Comparison of ENCODE assay signal across 19 mouse cellular contexts in the genomic region with DNA sequence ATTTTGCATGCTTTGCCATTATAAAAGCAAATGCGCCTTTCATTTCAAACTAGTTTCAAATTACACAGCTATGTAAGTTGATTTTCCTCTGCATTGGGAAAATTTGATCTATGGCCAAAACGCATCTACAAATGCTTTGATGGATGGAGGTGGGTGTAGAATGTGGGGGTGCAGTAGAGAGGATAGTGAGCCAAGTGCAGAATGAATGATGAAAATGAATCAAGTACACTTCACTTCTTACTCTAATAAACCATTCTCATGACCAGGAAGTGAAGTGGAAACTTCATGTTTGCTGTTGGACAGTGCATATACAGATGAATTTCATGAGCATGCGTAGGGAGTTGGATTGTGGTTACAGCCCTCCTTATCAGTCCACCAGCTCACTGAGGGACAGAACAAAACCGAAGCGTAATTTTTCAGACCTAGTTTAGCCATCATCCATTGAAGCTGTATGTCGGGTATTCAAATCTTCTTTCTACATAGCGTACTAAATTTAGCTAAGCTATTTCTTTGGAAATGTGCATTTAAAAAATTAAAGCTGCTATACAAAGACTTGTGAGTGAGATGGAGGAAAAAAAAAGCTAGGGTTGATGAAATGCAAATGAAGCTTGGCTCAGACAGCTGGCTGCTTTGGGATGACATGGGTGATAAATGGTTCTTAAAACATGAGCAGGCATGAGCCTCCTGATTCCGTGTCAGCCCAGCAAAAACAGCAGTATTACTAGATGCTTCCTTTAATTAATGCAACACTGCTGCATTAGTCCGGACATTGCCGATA.
A peak's percentile ranks its signal among the peaks of the same experiment; 100 is the strongest.
DNase-seq lines count a peak whose midpoint lies in the region; ATAC-seq lines count a peak whose summit lies in the region.
"Had no signal": no experiment of that assay in that cellular context is flagged by ENCODE, and none has a peak within 500 bp of the region (broad histone marks: within the 10 kb centered on the region; RNA-seq: fewer than 3 reads in every experiment).

No protein-coding gene starts in this region.

- no peaks in the 10 kb centered on the region for H3K4me1 ChIP-seq in forebrain, embryonic 13.5 days
- no peaks in the 10 kb centered on the region for H3K4me1 ChIP-seq in forebrain, embryonic 12.5 days
- no peaks in the 10 kb centered on the region for H3K4me1 ChIP-seq in midbrain, embryonic 14.5 days (ENCODE audit: control insufficient read depth, insufficient read depth, low read length)
- H3K4me1 ChIP-seq in midbrain, embryonic 13.5 days (replicated peaks), result no peaks in the 10 kb centered on the region
- H3K4me1 ChIP-seq in forebrain, embryonic 16.5 days (replicated peaks; ENCODE audit: control insufficient read depth, insufficient read depth, low read length), result peaks cover 8% of the 10 kb centered on the region
- H3K4me1 ChIP-seq: limb, embryonic 10.5 days; liver, embryonic 12.5 days; megakaryocyte, embryonic 14.5 days had no signal

- ATAC-seq in forebrain, embryonic 13.5 days, result 0 out of 2 replicates have a peak, but pooled peaks have one; percentile 36
- ATAC-seq in forebrain, embryonic 12.5 days (ENCODE audit: low FRiP score), result no peak
- ATAC-seq in midbrain, embryonic 14.5 days (ENCODE audit: low FRiP score, low TSS enrichment), result no peak
- no peak for ATAC-seq in midbrain, embryonic 13.5 days
- ATAC-seq in forebrain, embryonic 16.5 days, result peak; percentile 59
- ATAC-seq in cerebellum, adult (ENCODE audit: insufficient number of reproducible peaks, low FRiP score, low TSS enrichment), result no peak
- ATAC-seq: liver, embryonic 12.5 days had no signal

- H3K9me3 ChIP-seq in forebrain, embryonic 13.5 days (replicated peaks), result no peaks in the 10 kb centered on the region
- H3K9me3 ChIP-seq in forebrain, embryonic 12.5 days, result no peaks in the 10 kb centered on the region
- H3K9me3 ChIP-seq in midbrain, embryonic 14.5 days (ENCODE audit: control insufficient read depth, low read length), result no peaks in the 10 kb centered on the region
- no peaks in the 10 kb centered on the region for H3K9me3 ChIP-seq in midbrain, embryonic 13.5 days
- H3K9me3 ChIP-seq in forebrain, embryonic 16.5 days (ENCODE audit: control insufficient read depth, low read length), result no peaks in the 10 kb centered on the region
- H3K9me3 ChIP-seq: limb, embryonic 10.5 days; liver, embryonic 12.5 days; megakaryocyte, embryonic 14.5 days had no signal

- H3K27ac ChIP-seq in forebrain, embryonic 13.5 days, result no peak overlapping the region
- H3K27ac ChIP-seq in forebrain, embryonic 12.5 days, result no peak overlapping the region
- 0 out of 2 replicates have a peak overlapping the region, but pooled peaks have one; percentile 20 for H3K27ac ChIP-seq in midbrain, embryonic 14.5 days (replicated peaks; ENCODE audit: low read depth, low read length)
- no peak overlapping the region for H3K27ac ChIP-seq in midbrain, embryonic 13.5 days
- H3K27ac ChIP-seq in forebrain, embryonic 16.5 days (ENCODE audit: low read length), result peak overlapping the region; percentile 67
- H3K27ac ChIP-seq: limb, embryonic 10.5 days; liver, embryonic 12.5 days; stomach, postnatal 0 days had no signal

- H3K27me3 ChIP-seq in forebrain, embryonic 13.5 days, result no peaks in the 10 kb centered on the region
- no peaks in the 10 kb centered on the region for H3K27me3 ChIP-seq in forebrain, embryonic 12.5 days
- no peaks in the 10 kb centered on the region for H3K27me3 ChIP-seq in midbrain, embryonic 14.5 days (ENCODE audit: control insufficient read depth, insufficient read depth, low read length)
- no peaks in the 10 kb centered on the region for H3K27me3 ChIP-seq in midbrain, embryonic 13.5 days
- H3K27me3 ChIP-seq in forebrain, embryonic 16.5 days (replicated peaks; ENCODE audit: control insufficient read depth, insufficient read depth, low read length), result no peaks in the 10 kb centered on the region
- H3K27me3 ChIP-seq: liver, embryonic 12.5 days; megakaryocyte, embryonic 14.5 days had no signal

- 80% methylated on average over 10 of the region's 10 CpGs for WGBS in forebrain, embryonic 13.5 days
- WGBS in forebrain, embryonic 12.5 days, result 88% methylated on average over 10 of the region's 10 CpGs
- 79% methylated on average over 10 of the region's 10 CpGs for WGBS in midbrain, embryonic 14.5 days
- 85% methylated on average over 10 of the region's 10 CpGs for WGBS in midbrain, embryonic 13.5 days
- 74% methylated on average over 10 of the region's 10 CpGs for WGBS in forebrain, embryonic 16.5 days

- H3K36me3 ChIP-seq in forebrain, embryonic 13.5 days (ENCODE audit: poor library complexity, severe bottlenecking), result no peaks in the 10 kb centered on the region
- H3K36me3 ChIP-seq in forebrain, embryonic 12.5 days (replicated peaks), result no peaks in the 10 kb centered on the region
- no peaks in the 10 kb centered on the region for H3K36me3 ChIP-seq in midbrain, embryonic 14.5 days (ENCODE audit: control insufficient read depth, insufficient read depth, low read length)
- no peaks in the 10 kb centered on the region for H3K36me3 ChIP-seq in midbrain, embryonic 13.5 days
- H3K36me3 ChIP-seq in forebrain, embryonic 16.5 days (ENCODE audit: control insufficient read depth, insufficient read depth), result no peaks in the 10 kb centered on the region
- H3K36me3 ChIP-seq: limb, embryonic 10.5 days; liver, embryonic 12.5 days had no signal

- no peak for DNase-seq in midbrain, embryonic 14.5 days
- DNase-seq in left cerebral cortex, adult 9 months (ENCODE audit: low spot score in 2 of 2), result peak; percentile 2 to 15
- DNase-seq in thymus, postnatal 36 days, result no peak
- DNase-seq: adrenal gland, postnatal 14 days; cerebellum, postnatal 14 days; gastrocnemius, postnatal 14 days; kidney, adult 11 months; kidney, postnatal 14 days; thymus, postnatal 4 days had no signal

- no peak overlapping the region for H3K4me3 ChIP-seq in forebrain, embryonic 13.5 days
- H3K4me3 ChIP-seq in forebrain, embryonic 12.5 days (replicated peaks), result no peak overlapping the region
- H3K4me3 ChIP-seq in midbrain, embryonic 14.5 days (replicated peaks; ENCODE audit: low read depth, low read length), result no peak overlapping the region
- no peak overlapping the region for H3K4me3 ChIP-seq in midbrain, embryonic 13.5 days (replicated peaks)
- H3K4me3 ChIP-seq in forebrain, embryonic 16.5 days (replicated peaks; ENCODE audit: low read length), result no peak overlapping the region
- H3K4me3 ChIP-seq: limb, embryonic 10.5 days; liver, embryonic 12.5 days; megakaryocyte, embryonic 14.5 days; myocyte had no signal

- H3K9ac ChIP-seq in forebrain, embryonic 13.5 days, result no peak overlapping the region
- H3K9ac ChIP-seq in forebrain, embryonic 12.5 days, result no peak overlapping the region
- H3K9ac ChIP-seq in midbrain, embryonic 14.5 days (replicated peaks; ENCODE audit: low read length), result no peak overlapping the region
- no peak overlapping the region for H3K9ac ChIP-seq in midbrain, embryonic 13.5 days (replicated peaks)
- H3K9ac ChIP-seq in forebrain, embryonic 16.5 days (replicated peaks; ENCODE audit: low read depth, low read length), result no peak overlapping the region
- H3K9ac ChIP-seq: liver, embryonic 12.5 days had no signal

- H3K4me2 ChIP-seq in forebrain, embryonic 13.5 days, result no peak overlapping the region
- no peak overlapping the region for H3K4me2 ChIP-seq in forebrain, embryonic 12.5 days
- H3K4me2 ChIP-seq in midbrain, embryonic 14.5 days (ENCODE audit: low read length), result no peak overlapping the region
- no peak overlapping the region for H3K4me2 ChIP-seq in midbrain, embryonic 13.5 days (replicated peaks)
- H3K4me2 ChIP-seq in forebrain, embryonic 16.5 days (ENCODE audit: low read length), result no peak overlapping the region
- H3K4me2 ChIP-seq: liver, embryonic 12.5 days had no signal

Comparison
In these comparisons a context has a peak if more than half of its experiments do, and no peak if none do; other contexts are left out.
1. ATAC-seq: peak in forebrain, embryonic 13.5 days (single experiment) and forebrain, embryonic 16.5 days (single experiment); none in forebrain, embryonic 12.5 days (single experiment), midbrain, embryonic 14.5 days (single experiment), midbrain, embryonic 13.5 days (single experiment) and cerebellum, adult (single experiment).
2. H3K27ac ChIP-seq: peak in midbrain, embryonic 14.5 days (single experiment) and forebrain, embryonic 16.5 days (single experiment); none in forebrain, embryonic 13.5 days (single experiment), forebrain, embryonic 12.5 days (single experiment) and midbrain, embryonic 13.5 days (single experiment).
3. DNase-seq: peak in left cerebral cortex, adult 9 months (2 of 2); none in midbrain, embryonic 14.5 days (single experiment) and thymus, postnatal 36 days (0 of 2).